Mouse (Mus musculus) embryonic facial prominence, embryonic 11.5 days (tissue): ENCODE results near the gene Chit1. TPM values are rescaled to one million over a fixed set of nuclear protein-coding genes. Genes with fewer than 3 reads are reported as not detected.

Experiments used
- ATAC-seq: fragments of 200-750 bp; cut with Nextera tagmentation; replicated peaks from 2 replicates; pipeline ENCODE4 v1.8.0; 2017; ENCODE audit warnings: low read depth; ENCODE audit not compliant: insufficient number of reproducible peaks, low FRiP score, low TSS enrichment
- DNase-seq: peaks from one replicate; pipeline ENCODE4 v3.0.0-alpha.2; 2015; ENCODE audit warnings: low spot score
- H3K27ac ChIP-seq: fragments of 300-500 bp; sonication (generic); replicated peaks from 2 replicates; pipeline ENCODE4 v1.5.1; 2014; ENCODE audit warnings: mild to moderate bottlenecking, low read depth, low read length, control low read depth
- H3K27me3 ChIP-seq: fragments of 300-500 bp; sonication (generic); 2 replicates; pipeline ENCODE4 v1.6.1; 2014; ENCODE audit warnings: mild to moderate bottlenecking, low read length, moderate library complexity, mixed read lengths; ENCODE audit not compliant: control insufficient read depth, insufficient read depth
- H3K36me3 ChIP-seq: fragments of 300-500 bp; sonication (generic); replicated peaks from 2 replicates; pipeline ENCODE4 v1.6.1; 2014; ENCODE audit warnings: low read depth, mild to moderate bottlenecking, low read length, moderate library complexity, mixed read lengths; ENCODE audit not compliant: control insufficient read depth, insufficient read depth
- H3K4me1 ChIP-seq: fragments of 300-500 bp; sonication (generic); 2 replicates; pipeline ENCODE4 v1.6.1; 2014; ENCODE audit warnings: low read length, mixed read lengths; ENCODE audit not compliant: control insufficient read depth, insufficient read depth
- H3K4me2 ChIP-seq: fragments of 300-500 bp; sonication (generic); 2 replicates; pipeline ENCODE4 v1.6.1; 2014; ENCODE audit warnings: low read depth, mild to moderate bottlenecking, control low read depth, low read length, moderate library complexity
- H3K4me3 ChIP-seq: fragments of 300-500 bp; sonication (generic); 2 replicates; pipeline ENCODE4 v1.5.1; 2014; ENCODE audit warnings: low read depth, low read length, control low read depth
- H3K9ac ChIP-seq: fragments of 300-500 bp; sonication (generic); replicated peaks from 2 replicates; pipeline ENCODE4 v1.6.1; 2014; ENCODE audit warnings: mild to moderate bottlenecking, control low read depth, low read length
- H3K9me3 ChIP-seq: fragments of 300-500 bp; sonication (generic); replicated peaks from 2 replicates; pipeline ENCODE4 v1.6.1; 2016; ENCODE audit warnings: mild to moderate bottlenecking, low read length, inconsistent platforms, mixed read lengths; ENCODE audit not compliant: control insufficient read depth
- WGBS: fragments of 180-500 bp; shearing (Covaris S2); extraction: QIAGEN DNeasy Blood & Tissue Kit; methylation state at CpG from one replicate; pipeline ENCODE4 v1.1.7; 2014; 5-methylcytosine and 5-hydroxymethylcytosine counted together
- polyA plus RNA-seq: library from polyadenylated mRNA; unstranded; fragments of >200 nt; fragmentation: Nextera tagmentation; extraction: Ambion mirVana; gene quantifications from 2 replicates; pipeline ENCODE4 v1.2.1, GENCODE M21; 2014

Chit1 gene
- polyA plus RNA-seq, 1 experiment from 2014 or later: not detected

DNA sequence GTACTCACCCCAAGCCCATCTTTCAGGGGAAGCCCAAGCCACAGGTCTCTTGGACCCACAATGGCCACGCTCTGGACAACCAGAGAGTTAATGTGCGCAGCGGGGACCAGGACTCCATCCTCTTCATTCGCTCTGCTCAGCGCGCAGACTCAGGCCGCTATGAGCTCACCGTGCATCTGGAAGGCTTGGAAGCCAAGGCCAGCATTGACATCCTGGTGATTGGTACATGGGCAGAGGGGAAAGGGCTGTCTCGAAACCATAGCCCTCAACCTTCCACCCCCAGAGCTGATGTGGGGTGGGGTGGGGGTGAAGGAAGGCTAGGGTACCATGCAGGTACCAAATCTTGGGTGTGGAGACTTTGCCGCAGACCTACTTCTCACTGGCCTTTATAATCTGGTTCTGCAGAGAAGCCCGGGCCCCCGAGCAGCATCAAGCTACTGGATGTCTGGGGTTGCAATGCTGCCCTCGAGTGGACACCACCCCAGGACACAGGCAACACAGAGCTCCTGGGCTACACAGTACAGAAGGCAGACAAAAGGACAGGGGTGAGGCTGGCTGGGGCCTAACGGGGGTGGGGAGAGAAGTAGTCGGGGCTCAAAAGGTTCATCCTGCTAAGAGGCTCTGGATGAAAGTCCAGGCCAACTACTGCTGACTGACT, 86.4 kb downstream of the Chit1 start:
- Histone ChIP-seq H3K27me3 (no peaks in the 10 kb centered on the region), H3K9me3 (no peaks in the 10 kb centered on the region), H3K4me3 (no peak overlapping the region), H3K4me1 (peaks cover 7% of the 10 kb centered on the region), H3K36me3 (no peaks in the 10 kb centered on the region), H3K4me2 (no peak overlapping the region), H3K27ac (no peak overlapping the region), H3K9ac (no peak overlapping the region)
- no peak for DNase-seq
- no peak for ATAC-seq
- 82% methylated on average over 15 of the region's 15 CpGs for WGBS

DNA sequence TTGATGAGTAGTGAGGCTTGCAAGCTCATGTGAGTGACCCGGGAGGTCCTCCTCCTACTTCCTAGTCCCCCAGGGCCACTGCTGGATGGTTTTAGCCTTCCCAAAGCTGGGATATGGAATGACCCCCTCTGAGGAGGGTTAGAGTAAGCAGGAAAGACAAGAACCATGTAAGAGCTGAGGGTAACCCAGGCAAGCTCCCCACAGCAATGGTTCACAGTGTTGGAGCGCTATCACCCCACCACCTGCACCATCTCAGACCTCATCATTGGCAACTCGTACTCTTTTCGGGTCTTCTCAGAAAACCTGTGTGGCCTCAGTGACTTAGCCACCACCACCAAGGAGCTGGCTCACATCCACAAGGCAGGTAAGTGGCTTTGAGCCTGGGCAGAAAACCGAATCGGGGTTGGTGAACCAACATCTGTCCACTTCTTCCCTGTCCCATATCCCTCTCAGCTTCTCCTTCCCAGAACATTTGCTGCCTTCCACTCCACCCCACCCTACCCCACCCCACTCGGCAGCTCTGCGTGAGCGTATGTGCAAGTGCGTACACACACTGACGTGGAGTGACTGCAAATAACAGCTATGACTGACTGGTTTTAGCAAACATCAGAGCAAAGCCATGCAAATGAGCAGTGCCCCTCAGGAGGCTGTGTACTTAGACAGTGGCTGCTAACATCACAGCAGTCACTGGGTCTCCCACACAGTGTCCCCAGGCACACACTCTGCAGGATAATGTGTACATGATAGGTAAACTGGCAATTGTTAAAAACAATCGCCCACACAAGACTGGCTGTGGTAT, 87.4 kb downstream of the Chit1 start:
- H3K36me3 ChIP-seq: no peaks in the 10 kb centered on the region
- no peak for DNase-seq
- peaks cover 7% of the 10 kb centered on the region for H3K4me1 ChIP-seq
- H3K4me3 ChIP-seq: no peak overlapping the region
- no peaks in the 10 kb centered on the region for H3K27me3 ChIP-seq
- 89% methylated on average over 12 of the region's 12 CpGs for WGBS
- no peak overlapping the region for H3K4me2 ChIP-seq
- H3K9me3 ChIP-seq: no peaks in the 10 kb centered on the region
- no peak overlapping the region for H3K27ac ChIP-seq
- no peak overlapping the region for H3K9ac ChIP-seq
- no peak for ATAC-seq

DNA sequence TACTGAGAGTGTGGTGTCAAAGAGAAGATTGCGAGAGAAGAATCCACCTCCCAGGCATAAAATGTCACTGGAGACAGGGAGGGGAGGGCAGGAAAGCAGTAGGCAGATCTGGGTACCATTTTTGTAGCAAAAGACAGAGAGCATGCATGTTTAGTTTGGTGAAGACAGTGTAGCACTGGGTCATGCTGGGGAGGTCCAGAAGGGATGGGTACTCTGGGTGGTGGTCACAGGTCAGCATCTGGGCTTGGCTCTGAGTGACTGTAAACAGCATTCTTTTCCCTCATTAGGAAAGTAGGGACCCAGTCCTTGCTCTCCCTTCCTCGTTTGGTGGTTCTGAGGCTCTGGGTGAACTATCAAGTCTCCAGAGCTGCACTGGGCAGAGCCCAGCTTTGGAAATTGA, 89.4 kb downstream of the Chit1 start:
- Histone ChIP-seq H3K9ac (no peak overlapping the region), H3K4me1 (no peaks in the 10 kb centered on the region; the same call in 1 of the 2 replicates), H3K4me2 (no peak overlapping the region), H3K4me3 (no peak overlapping the region), H3K27ac (no peak overlapping the region), H3K9me3 (no peaks in the 10 kb centered on the region), H3K27me3 (no peaks in the 10 kb centered on the region), H3K36me3 (no peaks in the 10 kb centered on the region)
- DNase-seq (no peak), ATAC-seq (no peak)
- 59% methylated on average over 2 of the region's 2 CpGs for WGBS

Other genes starting within 250 kb of the Chit1 start
- 0.59 and 0.88 TPM in 2 replicates for gene Optc, start 203.2 kb upstream of the Chit1 start, polyA plus RNA-seq
- gene Prelp, start 189.8 kb upstream of the Chit1 start, polyA plus RNA-seq: 1.1 and 1.2 TPM in 2 replicates
- 2.4 and 3.9 TPM in 2 replicates for gene Fmod, start 74.0 kb upstream of the Chit1 start, polyA plus RNA-seq
- 38.1 and 38.9 TPM in 2 replicates for gene Btg2, start 32.1 kb upstream of the Chit1 start, polyA plus RNA-seq
- gene Chil1, start 70.9 kb downstream of the Chit1 start, polyA plus RNA-seq: 0.64 and 0.97 TPM in 2 replicates
- gene Mybph, start 82.2 kb downstream of the Chit1 start, polyA plus RNA-seq: 2.2 and 4.4 TPM in 2 replicates
- 0.47 and 0.60 TPM in 2 replicates for gene Adora1, start 124.2 kb downstream of the Chit1 start, polyA plus RNA-seq
- 15.2 and 19.8 TPM in 2 replicates for gene Myog, start 178.7 kb downstream of the Chit1 start, polyA plus RNA-seq
- gene Ppfia4, start 221.7 kb downstream of the Chit1 start, polyA plus RNA-seq: 1.9 and 2.2 TPM in 2 replicates